Mouse (Mus musculus) heart, postnatal 0 days (tissue): Measurements from ENCODE around the gene Bdkrb1.

ENCODE experiments used
- CTCF ChIP-seq: IDR thresholded peaks from 2 replicates; pipeline ENCODE4 v1.5.1; 2016; ENCODE audit warnings: antibody characterized with exemption, control low read depth, low read depth
- EP300 ChIP-seq: IDR thresholded peaks from 2 replicates; pipeline ENCODE4 v1.6.1; 2016; ENCODE audit warnings: antibody characterized with exemption, low read depth

GRCm38 (mm10) chr12:105590786-105591185 lies 12.1 kb upstream of the Bdkrb1 start:
- no peak for TF ChIP-seq CTCF
- TF ChIP-seq EP300, result no peak
